Mouse (Mus musculus) kidney, adult 18-20 months (tissue): ENCODE measurements around the gene Hebp2.

Experiments used
- DNase-seq: peaks from one replicate; pipeline ENCODE4 v3.0.0; 2021

The Hebp2 gene

GRCm38 (mm10) chr10:18507869-18508473, 37.9 kb downstream of the Hebp2 start:
- DNase-seq: no peak

DNA sequence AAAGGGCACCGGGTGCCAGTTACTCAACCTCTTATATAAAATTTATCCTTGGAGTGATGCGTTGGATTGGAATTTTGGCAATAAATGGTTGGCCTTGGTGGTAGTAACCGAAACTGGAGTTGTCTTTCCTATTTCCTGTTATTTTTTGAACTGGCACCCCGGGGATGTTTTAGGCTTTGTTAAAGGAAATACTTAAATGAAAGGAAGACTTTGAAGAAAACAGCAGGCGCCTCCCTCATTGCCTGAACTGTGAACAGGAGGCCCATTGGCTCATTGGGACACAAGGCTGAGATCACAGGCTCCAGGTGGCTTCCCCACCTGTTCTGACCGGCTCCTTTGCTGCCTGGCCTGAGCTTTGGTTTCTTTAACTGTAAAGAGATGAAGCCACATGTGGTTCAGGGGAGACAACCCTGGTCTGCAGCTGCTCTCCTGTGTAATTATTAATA, 39.4 kb downstream of the Hebp2 start:
- no peak for DNase-seq

GRCm38 (mm10) chr10:18505690-18506089, 40.2 kb downstream of the Hebp2 start:
- no peak for DNase-seq

GRCm38 (mm10) chr10:18501997-18502396, 43.9 kb downstream of the Hebp2 start:
- no peak for DNase-seq

GRCm38 (mm10) chr10:18497066-18497465, 48.8 kb downstream of the Hebp2 start:
- no peak for DNase-seq

DNA sequence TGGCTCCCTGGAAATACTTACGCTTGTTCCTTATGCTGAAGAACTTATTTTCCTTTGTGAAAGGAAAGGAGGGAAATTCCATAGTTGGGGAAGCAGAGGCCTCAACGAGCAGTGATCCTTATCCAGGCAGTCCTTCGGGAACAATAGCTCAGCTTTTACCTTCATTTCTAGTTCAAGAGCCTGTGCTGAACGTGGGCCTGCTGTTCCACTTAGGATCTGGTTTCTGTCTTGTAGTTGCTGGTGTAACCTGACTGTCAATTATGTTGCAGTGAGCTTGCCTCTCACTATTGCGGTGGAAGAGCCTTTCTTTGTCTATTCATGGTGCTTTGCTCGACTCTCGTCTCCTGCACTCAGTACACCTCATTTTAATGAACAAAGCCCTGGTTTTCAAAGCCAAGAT, 51.6 kb downstream of the Hebp2 start:
- no peak for DNase-seq

- DNase-seq: no peak
These were observed 52.6 kb downstream of the Hebp2 start for GRCm38 (mm10) chr10:18493010-18493894.

- no peak for DNase-seq
These were observed 53.9 kb downstream of the Hebp2 start for GRCm38 (mm10) chr10:18491952-18492351.

DNA sequence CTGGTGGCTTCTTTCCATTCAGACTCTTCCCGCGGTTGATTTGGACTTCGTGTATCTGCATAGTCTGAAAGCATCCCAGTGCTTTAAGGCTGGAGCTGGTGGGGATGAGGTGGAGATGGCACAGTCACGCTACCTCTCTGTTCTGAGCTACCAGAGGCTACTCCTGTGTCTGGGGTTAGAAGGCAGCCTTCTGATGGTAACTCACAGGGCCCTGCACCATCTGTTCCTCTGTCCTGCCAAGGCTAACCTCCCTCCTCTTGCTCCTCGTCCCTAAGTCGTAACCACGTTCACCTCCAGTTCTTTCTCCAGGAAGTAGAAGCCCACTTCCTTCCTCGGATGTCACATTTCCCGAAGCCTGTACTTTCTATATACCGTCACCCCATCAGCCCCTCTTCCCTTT, 55.9 kb downstream of the Hebp2 start:
- DNase-seq: no peak
